Mouse (Mus musculus) neural tube, embryonic 14.5 days (tissue): Measurements from ENCODE around the gene Pitpna. TPM values are rescaled to one million over a fixed set of nuclear protein-coding genes. Genes with fewer than 3 reads are reported as not detected.

Experiments used
- ATAC-seq: fragments of 200-750 bp; cut with Nextera tagmentation; 2 replicates; pipeline ENCODE4 v1.8.0; 2017; ENCODE audit warnings: low read depth, mild to moderate bottlenecking, moderate TSS enrichment, moderate library complexity
- H3K27ac ChIP-seq: fragments of 300-500 bp; sonication (generic); 2 replicates; pipeline ENCODE4 v1.5.1; 2014; ENCODE audit warnings: low read depth, mild to moderate bottlenecking, control low read depth, low read length, moderate library complexity, mixed read lengths
- H3K27me3 ChIP-seq: fragments of 300-500 bp; sonication (generic); 2 replicates; pipeline ENCODE4 v1.6.1; 2014; ENCODE audit warnings: low read length; ENCODE audit not compliant: control insufficient read depth, insufficient read depth
- H3K36me3 ChIP-seq: fragments of 300-500 bp; sonication (generic); 2 replicates; pipeline ENCODE4 v1.6.1; 2014; ENCODE audit warnings: low read length, mixed read lengths; ENCODE audit not compliant: control insufficient read depth, insufficient read depth
- H3K4me1 ChIP-seq: fragments of 300-500 bp; sonication (generic); 2 replicates; pipeline ENCODE4 v1.6.1; 2014; ENCODE audit warnings: low read length; ENCODE audit not compliant: control insufficient read depth, insufficient read depth
- H3K4me2 ChIP-seq: fragments of 300-500 bp; sonication (generic); 2 replicates; pipeline ENCODE4 v1.6.1; 2014; ENCODE audit warnings: mild to moderate bottlenecking, low read depth, low read length, control low read depth
- H3K4me3 ChIP-seq: fragments of 300-500 bp; sonication (generic); 2 replicates; pipeline ENCODE4 v1.5.1; 2014; ENCODE audit warnings: low read depth, low read length, control low read depth, mixed read lengths
- H3K9ac ChIP-seq: fragments of 300-500 bp; sonication (generic); replicated peaks from 2 replicates; pipeline ENCODE4 v1.6.1; 2014; ENCODE audit warnings: low read depth, mild to moderate bottlenecking, control low read depth, low read length, mixed read lengths
- H3K9me3 ChIP-seq: fragments of 300-500 bp; sonication (generic); 2 replicates; pipeline ENCODE4 v1.6.1; 2016; ENCODE audit warnings: low read length; ENCODE audit not compliant: control insufficient read depth
- WGBS: fragments of 180-500 bp; shearing (Covaris S2); extraction: QIAGEN DNeasy Blood & Tissue Kit; methylation state at CpG from one replicate; pipeline ENCODE4 v1.1.7; 2014; 5-methylcytosine and 5-hydroxymethylcytosine counted together
- polyA plus RNA-seq: library from polyadenylated mRNA; unstranded; fragments of >200 nt; fragmentation: Nextera tagmentation; extraction: Ambion mirVana; gene quantifications from 2 replicates; pipeline ENCODE4 v1.2.1, GENCODE M21; 2014

Gene Pitpna
- polyA plus RNA-seq, 1 experiment from 2014 or later: 128 TPM

GRCm38 (mm10) chr11:75631561-75632225, 43.8 kb downstream of the Pitpna start:
- H3K9ac ChIP-seq: peak overlapping the region; percentile 54
- no peak for ATAC-seq
- H3K36me3 ChIP-seq: peaks cover 29% of the 10 kb centered on the region
- peaks cover 10% of the 10 kb centered on the region for H3K4me1 ChIP-seq
- peak overlapping the region; percentile 71 for H3K4me2 ChIP-seq
- no peaks in the 10 kb centered on the region for H3K27me3 ChIP-seq
- no peak overlapping the region for H3K27ac ChIP-seq
- no peaks in the 10 kb centered on the region for H3K9me3 ChIP-seq
- 14% methylated on average over 13 of the region's 13 CpGs for WGBS
- peak overlapping the region; percentile 69 for H3K4me3 ChIP-seq

DNA sequence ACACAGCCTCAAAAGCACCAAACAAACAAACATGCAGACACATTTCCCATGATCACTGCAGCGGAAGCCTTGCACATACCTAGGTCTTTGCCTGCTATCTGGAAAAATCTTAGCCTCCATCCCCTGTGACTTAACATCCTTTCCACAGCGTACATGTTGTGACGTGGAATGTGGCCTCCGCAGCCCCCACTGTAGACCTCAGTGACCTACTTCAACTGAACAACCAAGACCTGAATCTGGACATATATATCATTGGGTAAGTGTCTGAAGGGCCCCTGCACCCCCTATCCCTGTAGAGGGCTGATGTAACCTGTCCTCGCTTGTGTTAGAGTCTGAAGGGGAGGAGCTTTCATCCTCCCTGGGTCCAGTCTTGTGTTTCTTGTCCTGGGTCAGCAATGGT, 45.0 kb downstream of the Pitpna start:
- peaks cover 10% of the 10 kb centered on the region for H3K4me1 ChIP-seq
- no peak overlapping the region for H3K9ac ChIP-seq
- no peak for ATAC-seq
- WGBS: 85% methylated on average over 5 of the region's 5 CpGs
- no peak overlapping the region for H3K27ac ChIP-seq
- H3K4me3 ChIP-seq: no peak overlapping the region
- H3K27me3 ChIP-seq: no peaks in the 10 kb centered on the region
- no peak overlapping the region for H3K4me2 ChIP-seq
- no peaks in the 10 kb centered on the region for H3K9me3 ChIP-seq
- H3K36me3 ChIP-seq: peaks cover 23% of the 10 kb centered on the region; the same call in 1 of the 2 replicates

DNA sequence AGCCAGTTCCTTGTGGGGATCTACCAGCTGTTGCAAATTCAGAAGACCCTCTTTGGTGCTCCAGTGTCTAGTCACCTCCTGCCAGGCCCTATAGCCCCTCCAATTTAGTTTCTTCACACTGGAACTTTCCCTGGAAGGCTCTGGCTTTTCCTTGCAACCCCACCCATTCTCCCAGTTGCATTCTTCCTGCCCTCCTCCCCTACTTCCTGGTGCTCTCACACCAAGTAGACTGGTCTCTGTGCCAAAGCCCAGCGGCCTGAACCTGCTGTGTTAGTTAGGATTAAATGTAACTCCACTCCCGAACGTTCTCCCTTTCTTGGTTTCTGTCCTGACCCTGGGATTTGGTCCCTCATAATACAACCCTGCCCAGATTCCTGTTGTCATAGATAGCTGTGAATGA, 46.9 kb downstream of the Pitpna start:
- H3K9me3 ChIP-seq: no peaks in the 10 kb centered on the region
- peaks cover 19% of the 10 kb centered on the region; the same call in 1 of the 2 replicates for H3K36me3 ChIP-seq
- 86% methylated on average over 3 of the region's 3 CpGs for WGBS

DNA sequence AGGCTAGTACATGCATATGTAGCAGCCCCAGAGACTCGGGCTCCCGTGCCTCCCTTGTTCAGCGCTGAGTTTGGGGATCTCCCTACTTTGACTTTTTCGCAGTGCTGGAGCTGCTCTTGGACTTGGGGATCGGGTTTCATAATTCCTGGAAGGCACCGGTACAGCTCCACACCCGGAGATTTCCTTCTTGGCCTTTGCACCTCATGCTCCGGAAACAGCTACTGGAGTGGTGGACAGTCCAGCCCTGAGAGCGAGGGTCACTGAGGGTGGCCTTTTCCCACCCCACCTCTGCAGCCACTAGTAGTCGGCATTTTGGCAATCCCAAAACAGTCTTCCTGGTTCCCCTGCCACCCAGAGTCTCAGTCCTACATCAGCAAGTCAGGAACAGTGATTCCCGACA, 47.4 kb downstream of the Pitpna start:
- Histone ChIP-seq H3K9me3 (no peaks in the 10 kb centered on the region), H3K4me1 (peaks cover 10% of the 10 kb centered on the region), H3K4me2 (no peak overlapping the region), H3K27me3 (no peaks in the 10 kb centered on the region), H3K36me3 (peaks cover 21% of the 10 kb centered on the region; the same call in 1 of the 2 replicates), H3K4me3 (no peak overlapping the region), H3K27ac (no peak overlapping the region), H3K9ac (no peak overlapping the region)
- 81% methylated on average over 11 of the region's 11 CpGs for WGBS
- no peak for ATAC-seq

More for the DNA sequence above, 46.9 kb downstream of the Pitpna start:
- no peak overlapping the region for H3K4me3 ChIP-seq
- H3K27ac ChIP-seq: no peak overlapping the region
- H3K4me2 ChIP-seq: no peak overlapping the region
- H3K9ac ChIP-seq: no peak overlapping the region
- no peaks in the 10 kb centered on the region for H3K27me3 ChIP-seq
- ATAC-seq: no peak
- peaks cover 10% of the 10 kb centered on the region for H3K4me1 ChIP-seq

DNA sequence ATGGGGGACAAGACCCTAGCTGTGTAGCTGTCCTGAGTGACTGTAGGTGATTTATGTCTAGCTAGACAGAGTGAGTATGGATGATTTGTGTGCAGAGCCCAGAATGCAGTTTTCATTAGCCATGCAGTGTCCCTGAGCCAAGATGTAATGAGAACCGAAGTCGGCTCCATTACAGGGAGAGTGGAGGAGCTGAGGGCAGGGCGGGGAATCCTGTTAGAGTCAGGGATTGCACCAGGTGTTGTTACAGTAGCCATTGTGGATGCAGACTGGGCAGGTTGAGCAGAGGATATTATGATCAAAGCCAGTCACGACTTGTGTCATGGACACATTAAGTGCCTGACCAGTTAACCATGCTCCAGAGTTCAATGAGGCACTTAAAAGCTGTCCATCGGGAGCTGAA, 55.4 kb downstream of the Pitpna start:
- 79% methylated on average over 5 of the region's 5 CpGs for WGBS
- no peak overlapping the region for H3K4me2 ChIP-seq
- H3K4me1 ChIP-seq: no peaks in the 10 kb centered on the region
- H3K27me3 ChIP-seq: no peaks in the 10 kb centered on the region
- H3K36me3 ChIP-seq: 0 out of 2 replicates have a peak, but pooled peaks cover 5% of the 10 kb centered on the region
- no peak for ATAC-seq
- H3K9ac ChIP-seq: no peak overlapping the region
- H3K27ac ChIP-seq: no peak overlapping the region
- H3K4me3 ChIP-seq: no peak overlapping the region
- H3K9me3 ChIP-seq: no peaks in the 10 kb centered on the region

DNA sequence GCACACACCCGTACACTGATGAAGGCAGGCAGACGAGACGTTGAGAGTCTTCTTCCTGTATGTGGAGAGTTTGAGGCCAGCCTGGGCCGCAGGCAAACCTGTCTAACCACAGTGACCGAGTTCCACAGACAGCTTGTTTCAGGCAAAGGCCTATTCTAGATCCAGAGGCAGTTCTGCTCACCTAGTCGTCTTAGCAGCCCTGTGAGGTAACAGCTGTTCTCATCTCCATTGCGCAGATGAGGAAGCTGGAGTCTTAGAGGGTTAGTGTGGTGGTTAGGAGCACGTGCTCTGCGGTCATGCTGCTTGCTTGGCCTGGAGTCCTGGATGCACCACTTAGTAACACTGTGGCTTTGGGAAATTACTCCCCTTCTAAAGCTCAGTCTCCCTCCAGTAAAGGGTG, 56.8 kb downstream of the Pitpna start:
- Histone ChIP-seq H3K4me3 (no peak overlapping the region), H3K9me3 (no peaks in the 10 kb centered on the region), H3K4me2 (no peak overlapping the region), H3K27ac (no peak overlapping the region), H3K36me3 (0 out of 2 replicates have a peak, but pooled peaks cover 5% of the 10 kb centered on the region), H3K4me1 (no peaks in the 10 kb centered on the region), H3K9ac (no peak overlapping the region), H3K27me3 (no peaks in the 10 kb centered on the region)
- ATAC-seq: no peak
- 89% methylated on average over 9 of the region's 9 CpGs for WGBS

GRCm38 (mm10) chr11:75647681-75648211, 59.8 kb downstream of the Pitpna start:
- Histone ChIP-seq H3K4me1 (peaks cover 4% of the 10 kb centered on the region; the same call in 1 of the 2 replicates), H3K36me3 (no peaks in the 10 kb centered on the region), H3K27ac (no peak overlapping the region), H3K9ac (no peak overlapping the region), H3K9me3 (no peaks in the 10 kb centered on the region), H3K27me3 (no peaks in the 10 kb centered on the region), H3K4me2 (no peak overlapping the region), H3K4me3 (no peak overlapping the region)
- WGBS: 70% methylated on average over 6 of the region's 6 CpGs
- ATAC-seq: peak; percentile 63; the same call in 1 of the 2 replicates

- no peaks in the 10 kb centered on the region for H3K36me3 ChIP-seq
- H3K9ac ChIP-seq: no peak overlapping the region
- H3K27me3 ChIP-seq: peaks cover 6% of the 10 kb centered on the region; the same call in 1 of the 2 replicates
- H3K27ac ChIP-seq: no peak overlapping the region
- H3K4me3 ChIP-seq: no peak overlapping the region
- no peak for ATAC-seq
- 73% methylated on average over 4 of the region's 4 CpGs for WGBS
- peaks cover 7% of the 10 kb centered on the region for H3K4me1 ChIP-seq
- H3K9me3 ChIP-seq: no peaks in the 10 kb centered on the region
- no peak overlapping the region for H3K4me2 ChIP-seq
These were observed 61.3 kb downstream of the Pitpna start for GRCm38 (mm10) chr11:75649155-75649561.

DNA sequence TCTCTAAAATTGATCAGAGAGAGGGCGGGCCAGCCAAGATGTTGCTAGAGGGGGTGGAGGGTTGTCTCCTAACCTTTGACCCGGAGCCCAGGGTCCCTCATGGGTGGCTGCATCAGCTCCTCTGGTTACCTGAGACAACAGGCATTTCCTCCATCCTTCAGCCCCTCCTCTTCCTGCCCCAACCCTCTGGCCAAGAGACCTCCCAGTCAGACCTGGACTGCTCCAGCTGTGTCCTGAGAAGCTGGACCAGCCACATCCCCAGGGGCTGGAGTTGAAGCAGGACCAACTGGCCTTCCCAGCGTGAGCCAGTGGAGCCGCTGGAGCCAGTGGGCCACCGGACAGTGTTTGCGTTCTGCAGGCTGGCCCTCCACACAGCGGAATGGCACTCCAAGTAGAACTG, 62.4 kb downstream of the Pitpna start, which contains the start of gene Myo1c:
Myo1c (plus strand) TSS at position 194 of the 400 bp plus-strand sequence.
- H3K4me1 ChIP-seq: peaks cover 11% of the 10 kb centered on the region
- H3K27ac ChIP-seq: no peak within 1 kb of the TSS
- H3K9ac ChIP-seq: peak within 1 kb of the TSS; percentile 61; the same call in 1 of the 2 replicates
- H3K4me3 ChIP-seq: peak within 1 kb of the TSS; percentile 41
- ATAC-seq: no peak
- H3K9me3 ChIP-seq: no peaks in the 10 kb centered on the region
- no peaks in the 10 kb centered on the region for H3K36me3 ChIP-seq
- WGBS: 84% methylated on average over 7 of the region's 7 CpGs
- H3K4me2 ChIP-seq: peak within 1 kb of the TSS; percentile 83
- peaks cover 6% of the 10 kb centered on the region; the same call in 1 of the 2 replicates for H3K27me3 ChIP-seq
